Mouse (Mus musculus): ENCODE measurements around the gene Ubr2.

Gene Ubr2

DNA sequence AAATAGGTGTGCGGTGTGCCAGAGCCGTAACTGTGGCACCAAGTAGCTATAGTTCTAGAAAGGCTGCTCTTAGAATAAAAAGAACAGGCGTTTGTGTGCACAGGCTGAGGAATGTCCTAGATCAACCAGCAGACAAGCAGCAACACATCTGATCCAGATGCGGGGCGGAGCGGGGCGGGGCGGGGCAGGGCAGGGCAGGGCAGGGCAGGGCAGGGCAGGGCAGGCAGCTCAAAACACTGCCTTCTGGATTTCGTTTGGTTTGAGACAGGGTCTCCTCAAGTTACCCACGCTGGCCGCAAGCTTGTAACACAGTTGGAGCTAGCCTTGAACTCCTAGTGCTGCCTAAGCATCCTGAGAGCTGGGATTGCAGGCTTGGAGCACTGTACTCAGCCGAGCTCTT is 81.1 kb downstream of the Ubr2 start:
- in situ Hi-C loops (cut with MboI, MseI), result no loop called here

DNA sequence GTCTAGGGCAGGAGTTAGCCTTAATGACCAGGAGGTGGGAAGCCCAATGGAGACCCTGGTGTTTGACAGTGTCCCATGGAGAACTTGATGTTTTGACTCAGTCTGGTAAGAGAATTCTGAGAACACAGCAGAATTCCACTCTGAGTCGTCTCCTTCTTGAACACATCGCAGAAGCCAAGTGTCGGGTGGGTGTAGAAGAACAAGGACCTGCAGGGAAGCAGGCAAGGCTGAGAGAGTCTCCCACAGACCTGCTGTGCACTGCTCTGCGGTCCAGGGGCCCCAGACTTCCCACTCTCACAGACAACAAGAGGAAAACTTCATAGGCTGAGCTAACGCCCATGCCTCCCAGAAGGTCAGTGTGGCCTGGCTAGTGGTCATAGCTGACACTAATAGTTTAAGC is 82.6 kb downstream of the Ubr2 start:
- in situ Hi-C loops (cut with MboI, MseI), result no loop called here

DNA sequence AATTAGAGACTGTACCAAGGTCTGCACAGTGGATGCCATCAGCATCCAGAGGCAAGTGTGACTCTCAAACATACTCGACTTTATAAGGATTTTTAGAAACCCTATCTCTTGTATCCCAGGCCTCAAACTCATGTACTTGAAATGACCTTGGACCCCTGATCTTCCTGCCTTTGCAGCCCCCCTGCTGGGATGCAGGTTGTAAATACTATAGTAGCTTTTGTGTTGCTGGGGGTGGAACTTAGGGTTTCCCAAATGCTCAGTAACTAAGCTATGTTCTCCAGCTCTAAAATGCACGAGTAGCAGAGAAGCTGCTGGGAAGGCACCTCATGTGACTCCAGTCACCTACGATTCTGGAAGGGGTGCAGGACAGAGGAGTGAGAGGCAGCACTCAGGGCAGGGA is 83.4 kb downstream of the Ubr2 start:
- in situ Hi-C loops (cut with MboI, MseI), result no loop called here

DNA sequence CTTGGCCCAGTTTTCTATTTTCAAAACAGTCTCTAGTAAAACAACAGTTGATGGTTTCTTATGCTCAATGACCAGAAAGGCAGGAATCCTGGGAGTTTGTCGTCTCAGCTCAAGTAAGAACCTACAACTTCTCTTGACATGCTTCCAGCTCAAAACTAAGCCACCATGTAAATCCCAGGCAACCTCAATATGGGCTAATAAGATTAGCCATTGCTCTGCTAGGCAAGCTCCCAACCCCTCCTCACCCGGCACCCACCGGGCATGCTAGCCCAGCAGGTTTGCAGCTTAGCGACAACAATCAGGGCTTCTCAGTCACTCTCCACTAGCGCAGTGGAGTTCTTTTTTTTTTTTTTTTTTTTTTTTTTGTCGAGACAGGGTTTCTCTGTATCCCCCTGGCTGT is 84.2 kb downstream of the Ubr2 start:
- in situ Hi-C loops (cut with MboI, MseI), result no loop called here

DNA sequence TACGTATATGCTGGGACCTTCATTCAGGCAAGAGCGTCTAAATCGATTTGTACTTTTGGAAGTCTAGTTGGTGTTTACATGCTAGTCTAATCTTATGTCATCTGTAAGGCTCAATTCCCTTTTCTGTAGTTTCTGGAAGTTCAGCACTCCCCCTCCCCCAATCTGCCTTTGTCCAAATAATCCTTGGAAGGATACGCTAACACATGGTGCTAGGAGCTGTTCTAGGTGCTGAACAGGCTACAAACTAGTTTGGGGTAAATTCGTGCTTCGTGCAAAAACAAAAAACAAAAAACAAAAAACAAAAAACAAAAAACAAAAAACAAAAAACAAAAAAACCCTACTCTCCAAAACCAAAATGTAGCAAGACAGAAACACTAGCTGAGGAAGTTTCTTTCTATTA is 89.5 kb downstream of the Ubr2 start:
- in situ Hi-C loops (cut with MboI, MseI), result loop anchor here (5.0 kb wide), 1 partner anchor 101 kb away; no protein-coding TSS in a partner anchor

DNA sequence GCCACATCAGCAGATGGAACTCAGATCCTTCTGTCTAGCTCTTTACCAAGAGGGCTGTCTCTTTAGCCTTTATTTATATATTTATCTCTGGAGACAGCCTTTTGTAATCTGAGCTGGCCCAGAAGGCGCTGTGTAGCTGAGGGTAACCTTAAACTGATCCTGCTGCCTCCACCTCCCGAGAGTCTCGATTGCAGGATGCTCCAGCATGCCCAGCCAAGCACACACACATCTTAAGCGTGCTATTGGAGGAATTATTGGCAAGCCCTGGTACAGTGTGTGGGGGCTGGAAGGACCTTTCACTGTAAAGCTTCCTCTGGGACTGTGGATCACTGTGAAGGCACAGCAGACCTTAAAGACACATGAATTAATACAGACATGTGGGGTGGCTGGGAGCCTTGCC is 91.4 kb downstream of the Ubr2 start:
- in situ Hi-C loops (cut with MboI, MseI), result no loop called here

DNA sequence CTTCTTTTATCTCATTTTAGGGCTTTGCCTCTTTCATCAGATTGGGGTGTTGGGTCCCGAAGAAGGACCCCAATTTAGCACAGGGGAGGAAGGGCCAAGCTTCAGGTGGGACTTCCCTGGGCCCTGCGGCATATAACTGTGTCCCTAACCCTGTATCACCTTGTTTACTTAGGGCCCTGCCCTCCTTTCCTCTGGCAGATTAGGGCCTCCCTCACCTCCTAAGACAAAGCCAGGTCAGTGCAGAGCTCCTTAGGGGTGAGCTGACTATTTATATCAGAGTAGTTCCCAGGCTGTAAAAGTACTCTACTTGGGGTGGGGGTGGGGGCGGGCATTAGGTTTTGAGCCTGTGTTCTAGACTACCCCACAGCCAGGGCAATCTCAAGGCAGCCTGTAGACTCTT is 95.2 kb downstream of the Ubr2 start:
- in situ Hi-C loops (cut with MboI, MseI), result no loop called here

DNA sequence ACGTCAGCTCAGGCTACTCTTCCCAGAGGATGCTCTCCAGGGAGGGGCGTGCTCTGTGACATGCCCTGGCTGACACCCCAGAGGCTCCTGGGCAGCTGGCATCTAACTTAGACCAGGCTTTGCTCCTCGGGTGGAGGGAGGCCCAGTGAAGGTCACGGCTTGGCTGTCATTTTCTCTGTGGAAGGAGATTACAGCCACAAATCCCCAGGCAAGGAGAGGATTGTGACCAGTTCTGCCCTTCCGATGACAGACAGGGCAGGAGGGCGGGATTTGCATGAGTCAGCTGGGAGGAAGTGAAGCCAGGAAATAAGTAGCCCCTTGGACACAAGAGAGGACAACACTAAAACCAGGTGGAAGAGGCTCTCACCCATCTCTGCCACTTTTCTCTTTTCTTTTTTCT is 98.0 kb downstream of the Ubr2 start:
- in situ Hi-C loops (cut with MboI, MseI), result no loop called here

DNA sequence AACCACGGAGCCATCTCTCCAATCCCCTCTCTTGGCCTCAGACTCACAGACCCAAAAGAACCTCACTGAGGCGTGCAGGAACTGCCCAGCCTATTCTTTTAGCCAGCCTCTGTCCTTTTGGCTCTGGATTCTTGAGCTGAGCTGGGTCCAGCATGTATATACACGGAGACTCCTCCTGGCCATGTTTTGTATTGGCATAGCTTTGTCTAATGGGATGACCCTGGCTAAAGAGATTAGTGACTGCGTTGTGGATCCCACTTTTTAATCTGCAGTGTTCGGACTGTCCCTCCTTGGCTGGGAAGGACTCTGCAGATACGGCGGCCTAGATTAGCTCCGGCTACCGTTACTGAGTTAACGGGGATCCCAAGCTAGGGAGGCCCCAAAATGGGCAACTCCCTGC is 100.2 kb downstream of the Ubr2 start, which contains the start of gene Prph2:
TSS of gene Prph2 (plus strand) at position 274 of the 400 bp plus-strand sequence.
- in situ Hi-C loops (cut with MboI, MseI), result no loop called here

DNA sequence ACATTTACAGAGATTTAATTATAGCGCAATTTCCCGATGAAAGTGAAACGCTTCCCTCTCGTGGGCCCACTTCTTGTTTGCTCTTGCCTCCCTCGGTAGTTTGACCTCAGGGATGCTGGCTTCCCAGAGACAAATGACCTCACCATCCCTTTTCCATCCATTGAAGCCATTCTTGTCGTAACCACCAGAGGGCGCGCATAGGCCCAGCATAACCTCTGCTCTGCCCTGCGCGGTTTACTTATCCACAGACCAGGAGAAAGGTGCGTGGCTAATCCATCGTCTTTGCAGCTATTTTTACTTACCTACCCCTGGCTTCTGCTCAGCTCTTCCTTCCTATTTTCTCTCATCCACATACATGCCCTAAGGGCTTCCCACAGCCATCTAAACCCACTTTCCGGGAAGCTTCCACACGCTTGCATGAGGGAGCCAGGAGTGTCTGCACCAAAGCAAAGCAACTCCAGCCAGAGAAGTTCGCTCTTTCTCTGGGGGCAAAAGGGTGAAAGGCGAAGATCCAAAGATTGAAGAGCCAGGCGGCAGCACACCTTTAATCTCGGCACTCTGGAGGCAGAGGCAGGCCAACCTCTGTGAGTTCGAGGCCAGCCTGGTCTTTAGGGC is 106.4 kb downstream of the Ubr2 start:
- in situ Hi-C loops (cut with MboI, MseI), result no loop called here

DNA sequence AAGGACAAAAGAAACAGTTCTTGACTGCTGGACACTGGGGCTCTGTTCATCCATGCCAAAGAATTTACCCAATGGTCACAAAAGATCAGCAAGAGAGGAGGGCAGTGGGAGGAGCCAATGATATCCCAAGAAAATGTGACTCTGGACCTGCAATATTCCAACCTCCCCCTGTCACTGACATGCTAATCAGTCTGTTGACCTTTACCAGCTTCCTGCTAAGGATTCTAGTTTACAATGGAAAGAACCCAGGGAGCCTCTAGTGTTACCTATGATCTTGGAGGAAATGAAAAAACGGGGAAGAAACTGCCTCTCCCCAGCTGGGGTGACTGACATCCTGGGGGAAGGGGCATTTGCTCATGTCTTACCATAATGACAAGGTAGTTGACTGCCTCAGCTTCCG is 109.4 kb downstream of the Ubr2 start:
- in situ Hi-C loops (cut with MboI, MseI), result no loop called here

DNA sequence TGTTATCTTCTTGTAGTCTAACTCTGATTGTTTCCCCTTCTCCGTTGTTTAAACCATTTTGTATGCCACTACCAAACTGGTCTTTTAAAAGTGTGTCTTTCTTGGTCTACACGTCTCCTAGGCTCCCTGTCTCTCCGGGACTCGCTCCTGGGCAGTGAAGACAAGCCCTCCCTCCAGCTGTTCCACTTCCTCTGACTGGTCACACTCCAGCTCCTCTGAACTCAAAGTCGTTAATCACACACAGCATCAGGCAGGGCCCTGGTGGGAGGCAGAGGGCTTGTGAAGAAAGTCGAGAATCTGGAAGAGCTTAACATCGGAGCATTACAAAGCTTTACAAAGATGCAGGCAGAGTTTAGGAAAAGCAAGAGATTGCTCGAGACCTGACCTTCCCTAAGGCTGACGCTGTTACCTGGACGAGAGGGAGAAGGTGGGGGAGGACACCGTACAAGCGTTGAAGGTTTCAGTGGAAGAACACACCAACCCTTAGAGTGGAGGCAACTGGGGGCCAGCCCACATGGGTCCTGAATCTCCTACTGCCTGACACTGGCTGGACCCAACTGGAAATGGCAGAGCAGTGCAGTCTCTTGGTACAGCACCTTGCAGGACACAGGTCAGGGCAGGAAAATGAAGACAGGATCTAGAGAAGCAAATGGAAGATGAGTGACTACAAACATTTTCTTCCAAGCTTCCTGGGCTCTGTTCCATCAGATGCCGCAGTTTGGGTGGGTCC is 113.0 kb downstream of the Ubr2 start:
- in situ Hi-C loops (cut with MboI, MseI), result loop anchor here (25.0 kb wide), 1 partner anchor 1515 kb away; the partner anchor contains the start of genes Nfya and Oard1

DNA sequence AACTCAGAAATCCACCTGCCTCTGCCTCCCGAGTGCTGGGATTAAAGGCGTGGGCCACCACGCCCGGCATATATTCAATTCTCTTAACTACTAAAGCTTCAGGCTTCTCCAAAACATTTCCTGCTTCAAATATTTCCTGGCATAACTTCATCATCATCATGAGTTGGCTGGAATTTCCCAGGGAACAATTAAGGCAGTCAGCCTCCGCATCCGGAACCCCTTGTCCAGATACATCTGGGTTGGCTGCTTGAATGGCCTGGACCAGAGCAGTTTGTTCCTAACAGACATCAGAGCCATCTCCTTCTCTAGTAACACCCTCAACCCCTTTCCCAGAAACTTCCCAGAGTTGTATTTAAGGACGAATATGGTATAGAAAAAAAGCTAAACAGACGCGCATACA is 114.9 kb downstream of the Ubr2 start:
- in situ Hi-C loops (cut with MboI, MseI), result loop anchor here (25.0 kb wide), 1 partner anchor 1517 kb away; the partner anchor contains the start of genes Nfya and Oard1

DNA sequence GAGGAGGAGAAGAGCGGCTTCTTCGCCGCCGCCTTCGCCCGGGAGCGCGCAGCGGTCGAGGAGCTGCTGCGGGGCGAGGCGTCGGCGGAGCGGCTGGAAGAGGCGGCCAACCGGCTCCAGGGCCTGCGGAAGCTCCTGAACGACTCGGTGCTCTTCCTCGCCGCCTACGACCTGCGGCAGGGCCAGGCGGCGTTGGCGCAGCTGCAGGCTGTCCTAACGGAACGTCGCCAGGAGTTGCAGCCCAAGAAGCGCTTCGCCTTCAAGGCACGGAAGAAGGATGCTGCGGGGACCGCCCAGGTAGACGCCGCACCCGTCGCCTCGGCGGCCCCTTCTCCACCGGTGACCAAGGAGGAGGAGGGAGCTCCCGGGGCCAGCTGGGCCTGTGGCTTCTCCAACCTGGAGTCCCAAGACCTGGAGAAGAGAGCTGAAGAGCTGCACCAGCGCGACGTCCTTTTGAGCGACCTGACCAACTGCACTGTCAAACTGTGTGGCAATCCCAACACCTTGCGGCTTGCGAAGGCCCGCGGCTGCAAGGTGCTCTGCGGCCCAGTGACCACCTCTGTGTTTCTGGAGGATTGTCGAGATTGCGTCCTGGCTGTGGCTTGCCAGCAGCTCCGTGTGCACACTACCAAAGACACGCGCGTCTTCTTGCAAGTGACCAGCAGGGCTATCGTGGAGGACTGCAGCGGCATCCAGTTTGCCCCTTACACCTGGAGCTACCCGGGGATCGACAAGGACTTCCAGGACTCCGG is 119.3 kb downstream of the Ubr2 start:
- in situ Hi-C loops (cut with MboI, MseI), result loop anchor here (25.0 kb wide), 1 partner anchor 1521 kb away; the partner anchor contains the start of genes Nfya and Oard1

DNA sequence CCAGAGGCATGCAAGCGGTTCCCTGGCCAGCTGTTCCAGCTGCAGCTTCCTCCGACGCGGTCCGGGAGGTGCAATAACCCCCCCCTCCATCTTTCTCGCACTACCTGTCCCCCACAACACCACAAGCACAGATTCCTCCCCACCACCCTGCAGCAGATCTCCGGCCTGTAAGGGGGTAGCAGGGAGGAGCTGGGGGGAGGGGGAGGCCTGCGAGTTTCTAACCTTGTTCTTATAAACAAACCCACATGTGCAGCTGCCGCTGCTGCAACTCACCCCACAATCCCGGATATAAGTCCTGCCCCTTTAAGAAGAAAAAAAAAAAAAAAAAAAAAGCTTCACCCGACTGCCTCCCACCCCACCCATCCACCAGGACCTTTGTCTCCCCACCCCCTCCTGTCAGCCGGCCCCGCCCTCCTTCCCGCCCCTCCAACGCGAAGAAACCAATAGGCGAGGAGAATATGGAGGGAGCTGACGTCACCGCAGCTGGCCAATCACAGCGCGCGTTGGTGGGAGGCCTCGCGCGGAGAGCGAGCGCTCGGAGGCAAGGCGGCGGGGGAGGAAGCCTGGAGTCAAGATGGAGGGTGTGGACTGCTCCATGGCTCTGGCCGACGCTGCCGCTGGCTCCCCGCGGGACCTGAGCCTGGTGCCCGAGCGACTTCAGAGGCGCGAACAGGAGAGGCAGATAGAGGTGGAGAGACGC is 120.1 kb downstream of the Ubr2 start, which contains the start of gene Tbcc:
TSS of gene Tbcc (plus strand) at position 569 of the 700 bp plus-strand sequence.
- in situ Hi-C loops (cut with MboI, MseI), result loop anchor here (25.0 kb wide), 1 partner anchor 1522 kb away; the partner anchor contains the start of genes Nfya and Oard1

DNA sequence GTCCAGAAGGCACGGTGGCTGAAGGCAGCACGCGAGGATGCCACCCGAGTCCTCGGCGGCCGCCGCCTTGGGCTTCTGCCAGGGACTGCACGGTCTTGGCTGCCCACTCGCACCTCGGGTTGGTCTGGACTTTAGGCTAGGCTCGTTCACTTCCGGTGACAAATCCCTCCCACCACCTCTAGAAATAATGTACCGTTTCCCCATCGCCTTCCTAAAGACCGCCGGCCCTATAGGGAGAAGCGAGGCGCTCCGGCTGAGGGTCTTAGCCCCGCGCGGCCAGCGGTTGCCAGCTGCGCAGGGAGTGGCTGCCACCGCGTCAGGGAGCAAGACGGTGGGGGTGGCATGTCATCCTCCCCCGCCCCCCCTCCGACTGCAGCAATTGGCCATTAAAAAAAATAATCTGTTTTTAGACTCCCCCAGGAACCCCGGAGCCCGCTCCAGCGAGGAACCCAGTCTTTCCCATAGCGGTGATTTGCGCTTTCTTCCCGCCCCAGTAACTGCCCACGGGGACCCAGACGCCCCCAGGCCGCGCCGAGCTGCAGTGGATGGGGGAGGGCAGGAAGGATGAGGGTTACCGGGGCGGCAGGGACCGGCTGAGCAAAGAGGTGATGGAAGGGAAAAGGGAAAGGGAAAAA is 120.8 kb downstream of the Ubr2 start:
- in situ Hi-C loops (cut with MboI, MseI), result loop anchor here (10.0 to 25.0 kb wide), 2 partner anchors 175 to 1523 kb away; partner anchors contain the start of genes Nfya, Oard1 and Pex6

DNA sequence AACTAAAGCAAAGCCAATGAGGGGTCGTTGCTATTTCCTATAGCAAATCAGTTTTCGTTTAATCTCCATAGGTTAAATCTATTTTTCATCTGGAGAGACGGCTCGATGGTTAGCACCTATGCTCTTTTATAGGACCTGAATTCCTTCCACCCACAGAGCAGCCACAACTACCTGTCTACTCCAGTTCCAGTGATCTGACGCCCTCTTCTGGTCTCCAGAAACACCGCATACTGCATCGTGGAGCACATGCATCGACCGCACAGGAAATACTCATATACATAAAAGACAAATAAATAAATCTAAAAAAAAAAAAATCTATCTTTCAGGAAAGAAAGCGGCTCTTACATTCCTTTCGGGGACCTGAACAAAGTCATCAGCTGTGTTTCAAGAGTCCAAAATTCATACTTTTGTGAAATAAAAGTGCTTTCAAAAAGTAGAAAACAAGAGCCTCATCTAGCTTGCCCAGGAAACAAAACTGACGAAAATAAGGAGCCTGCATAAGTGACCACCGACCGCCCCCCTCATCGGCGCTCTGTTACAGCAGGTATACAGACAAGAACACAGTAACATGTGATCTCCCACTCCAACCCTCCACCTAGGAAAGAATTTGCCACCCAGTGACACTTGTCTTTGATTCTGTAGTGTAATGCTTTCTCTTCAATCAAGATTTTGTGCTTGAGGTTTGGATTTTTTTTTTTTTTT is 121.7 kb downstream of the Ubr2 start:
- in situ Hi-C loops (cut with MboI, MseI), result loop anchor here (10.0 to 25.0 kb wide), 2 partner anchors 174 to 1524 kb away; partner anchors contain the start of genes Nfya, Oard1 and Pex6

DNA sequence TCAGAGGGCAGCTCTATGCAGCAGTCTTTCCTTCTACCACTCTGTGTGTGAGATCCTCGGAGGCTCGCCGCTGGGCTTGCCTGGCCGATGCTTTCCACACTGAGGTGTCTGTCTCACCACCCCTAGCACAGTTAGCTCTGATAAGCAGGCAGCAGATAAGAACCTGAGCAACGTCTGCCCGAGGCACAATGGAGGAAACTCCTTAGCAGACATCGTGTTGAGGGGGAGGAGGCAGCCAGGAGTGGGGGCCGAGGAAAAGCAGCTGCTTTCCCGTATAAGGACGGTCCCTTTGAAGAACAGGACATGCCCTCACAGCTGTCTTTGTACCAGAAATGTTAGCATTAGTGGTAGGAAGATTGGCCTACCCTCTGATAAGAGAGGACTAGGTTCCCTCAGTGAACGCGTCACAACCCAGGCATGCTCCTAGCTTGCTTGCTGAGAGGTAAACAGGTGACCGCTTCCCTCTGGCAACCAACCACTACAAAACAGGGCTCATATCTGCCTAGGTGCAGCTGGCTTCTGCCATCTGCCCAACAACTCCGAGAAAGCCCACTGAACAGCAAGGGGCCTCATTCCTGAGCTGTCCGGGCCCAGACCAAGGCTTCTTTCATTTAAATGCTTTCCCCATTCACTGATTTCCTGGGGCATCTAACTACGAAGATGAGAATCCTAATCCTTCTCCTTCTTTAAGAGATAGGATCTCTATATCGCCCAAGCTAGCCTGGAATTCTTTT is 124.3 kb downstream of the Ubr2 start:
- in situ Hi-C loops (cut with MboI, MseI), result loop anchor here (10.0 to 25.0 kb wide), 2 partner anchors 171 to 1526 kb away; partner anchors contain the start of genes Nfya, Oard1 and Pex6

DNA sequence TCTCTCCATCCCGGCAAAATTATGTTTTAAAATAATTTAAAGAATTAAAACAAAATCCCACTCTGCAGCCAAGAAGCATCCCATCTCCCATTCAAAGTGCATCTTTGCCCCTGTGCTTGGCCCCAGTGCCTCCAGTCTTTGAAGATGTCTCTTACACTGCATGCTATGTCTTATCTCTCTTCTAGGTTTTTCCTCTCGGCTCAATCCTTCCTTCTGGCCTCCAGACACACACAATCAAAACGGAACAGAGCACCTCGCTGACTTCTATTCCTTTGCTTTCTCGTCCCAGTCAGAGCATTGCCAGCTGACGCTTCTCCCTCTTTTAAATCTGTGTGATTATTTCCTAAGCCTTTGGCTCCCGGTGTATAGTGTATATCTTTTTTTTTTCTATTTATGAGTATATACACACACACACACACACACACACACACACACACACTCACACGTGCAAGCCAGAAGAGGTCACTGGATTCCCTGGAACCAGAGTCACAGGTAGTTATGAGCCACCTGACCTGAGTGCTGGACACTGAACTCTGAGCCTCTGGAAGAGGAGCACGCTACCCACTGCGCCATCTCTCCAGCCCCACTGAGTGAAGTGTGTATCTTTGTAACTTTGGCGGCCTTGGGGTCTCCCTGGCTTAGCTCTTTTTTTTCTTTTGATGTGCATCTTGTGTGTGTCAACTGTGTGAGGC is 125.0 kb downstream of the Ubr2 start:
- in situ Hi-C loops (cut with MboI, MseI), result loop anchor here (10.0 to 25.0 kb wide), 2 partner anchors 171 to 1527 kb away; partner anchors contain the start of genes Nfya, Oard1 and Pex6

All from T-helper 1 cell (primary cell).